Mouse (Mus musculus) testis, postnatal 14 days (tissue): ENCODE measurements around the gene Gtpbp8.

Source experiments
- DNase-seq: peaks from one replicate; pipeline ENCODE4 v3.0.0; 2021; ENCODE audit warnings: low spot score

Gene Gtpbp8

GRCm38 (mm10) chr16:44745866-44746562 is at the start of gene Gtpbp8:
TSS of gene Gtpbp8 (minus strand) at chr16:44746363.
- peak; percentile 90 for DNase-seq

- DNase-seq = no peak
These were observed 48.3 kb upstream of the Gtpbp8 start for GRCm38 (mm10) chr16:44794416-44794815.

DNA sequence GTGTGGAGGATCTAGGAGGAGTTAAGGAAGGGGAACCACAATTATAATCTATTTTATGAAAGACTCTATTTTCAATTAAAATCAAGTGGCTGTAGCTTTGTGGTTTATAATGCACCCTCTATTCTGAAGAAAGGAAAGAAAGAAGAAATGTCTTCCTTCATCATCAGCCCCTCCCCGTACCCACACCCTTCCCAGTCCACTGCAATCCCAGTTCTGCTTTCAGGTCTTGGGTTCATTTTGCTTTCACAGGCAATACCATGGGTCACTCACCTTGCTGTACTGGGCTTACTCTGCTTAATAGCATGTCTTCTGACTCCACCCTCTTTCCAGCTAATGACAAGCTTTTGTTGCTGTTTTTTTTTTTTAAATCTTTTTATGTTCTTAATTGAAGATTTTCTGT is 40.8 kb upstream of the Gtpbp8 start:
- DNase-seq = no peak

GRCm38 (mm10) chr16:44780751-44781150 is 34.6 kb upstream of the Gtpbp8 start:
- no peak for DNase-seq

GRCm38 (mm10) chr16:44779494-44779893 is 33.3 kb upstream of the Gtpbp8 start:
- no peak for DNase-seq

GRCm38 (mm10) chr16:44778538-44779147 is 32.5 kb upstream of the Gtpbp8 start:
- DNase-seq = no peak

- DNase-seq = no peak
These were observed 28.0 kb upstream of the Gtpbp8 start for GRCm38 (mm10) chr16:44774201-44774600.

- DNase-seq = no peak
These were observed 27.5 kb upstream of the Gtpbp8 start for GRCm38 (mm10) chr16:44773673-44774072.

DNA sequence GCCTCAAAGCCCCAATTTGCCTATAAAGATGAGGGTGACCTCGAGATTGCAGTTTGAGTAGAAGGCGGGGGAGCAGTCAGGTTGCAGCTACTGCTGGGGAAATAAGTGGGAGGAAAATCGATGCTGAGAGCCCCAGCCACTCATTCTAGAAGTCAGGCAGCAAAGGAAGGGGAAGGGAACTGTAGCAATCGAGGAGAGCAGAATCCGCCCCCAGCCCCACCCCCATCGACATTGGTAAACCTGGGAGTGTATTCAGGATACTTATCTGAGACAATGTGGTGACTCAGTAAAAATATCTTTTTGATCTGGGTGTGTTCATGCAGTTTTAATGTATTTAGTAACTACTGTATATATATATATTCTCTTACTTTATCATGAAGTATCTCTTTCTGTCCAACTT is 26.4 kb upstream of the Gtpbp8 start:
- no peak for DNase-seq

GRCm38 (mm10) chr16:44767967-44768366 is 21.8 kb upstream of the Gtpbp8 start:
- no peak for DNase-seq

DNA sequence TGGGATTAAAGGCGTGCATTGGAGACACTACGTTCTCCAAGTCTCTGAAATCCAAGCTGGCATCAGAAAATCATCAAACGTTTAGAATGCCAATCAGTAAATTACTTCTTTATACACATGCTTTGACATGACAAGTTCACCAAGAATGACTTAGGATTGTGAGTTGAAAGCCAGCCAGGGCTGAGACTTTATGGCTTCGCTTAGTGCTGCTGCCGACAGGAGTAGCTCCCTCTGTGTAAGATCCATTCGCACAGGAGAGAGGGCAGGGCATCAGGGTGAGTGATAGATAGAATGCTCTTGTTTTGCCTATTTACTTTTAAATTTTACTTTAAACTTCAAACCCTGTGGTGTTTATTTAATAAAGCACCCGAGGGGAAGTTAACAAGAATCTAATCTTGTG is 21.3 kb upstream of the Gtpbp8 start:
- no peak for DNase-seq

GRCm38 (mm10) chr16:44766320-44766892 is 20.2 kb upstream of the Gtpbp8 start:
- no peak for DNase-seq

- DNase-seq = no peak
These were observed 19.6 kb upstream of the Gtpbp8 start, which contains the start of gene Cd200r1 for GRCm38 (mm10) chr16:44765555-44766319. TSS of gene Cd200r1 (plus strand) at chr16:44765736.

GRCm38 (mm10) chr16:44761811-44762210 is 15.6 kb upstream of the Gtpbp8 start:
- no peak for DNase-seq

DNA sequence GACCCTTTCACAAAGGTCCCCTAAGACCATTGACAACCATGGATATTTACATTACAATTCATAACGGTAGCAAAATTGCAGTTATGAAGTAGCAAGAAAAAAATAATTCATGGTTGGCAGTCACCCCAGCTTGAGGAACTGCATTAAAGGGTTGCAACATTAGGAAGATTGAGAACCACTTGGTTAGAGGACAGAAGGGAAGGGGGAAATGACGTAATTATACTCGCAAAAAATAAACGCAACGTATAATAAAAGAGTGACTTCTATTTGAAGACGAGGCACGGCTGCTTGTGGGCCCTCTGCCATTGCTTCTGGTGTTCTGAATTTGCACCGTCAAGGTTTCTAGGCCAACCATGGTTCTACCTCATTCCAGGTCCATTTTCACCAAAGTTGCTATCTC is 11.5 kb upstream of the Gtpbp8 start:
- DNase-seq = no peak

- DNase-seq = no peak
These were observed 1.8 kb upstream of the Gtpbp8 start for GRCm38 (mm10) chr16:44748007-44748406.

DNA sequence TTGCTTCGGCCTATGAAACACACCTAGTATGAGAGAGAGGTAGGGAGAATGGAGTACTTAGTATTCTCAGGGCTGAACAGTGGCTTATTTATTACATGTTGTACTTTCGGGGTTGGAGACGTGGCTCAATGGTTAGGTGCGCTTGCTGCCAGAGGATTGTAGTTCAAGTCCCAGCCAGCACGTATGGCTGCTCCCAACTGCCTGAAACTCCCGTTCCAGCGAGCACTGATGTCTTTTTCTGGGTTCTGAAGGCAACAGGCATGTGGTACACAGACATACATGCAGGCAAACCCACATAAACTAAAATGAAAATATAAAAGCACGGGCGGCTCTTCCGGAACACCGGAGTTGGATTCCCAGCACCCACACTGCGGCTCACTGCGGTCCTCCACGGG is 695 bp downstream of the Gtpbp8 start:
- peak; percentile 21 for DNase-seq

GRCm38 (mm10) chr16:44742753-44743152 is 3.4 kb downstream of the Gtpbp8 start:
- DNase-seq = no peak

GRCm38 (mm10) chr16:44736118-44736517 is 10.0 kb downstream of the Gtpbp8 start:
- no peak for DNase-seq

GRCm38 (mm10) chr16:44735676-44736075 is 10.5 kb downstream of the Gtpbp8 start:
- DNase-seq = no peak

DNA sequence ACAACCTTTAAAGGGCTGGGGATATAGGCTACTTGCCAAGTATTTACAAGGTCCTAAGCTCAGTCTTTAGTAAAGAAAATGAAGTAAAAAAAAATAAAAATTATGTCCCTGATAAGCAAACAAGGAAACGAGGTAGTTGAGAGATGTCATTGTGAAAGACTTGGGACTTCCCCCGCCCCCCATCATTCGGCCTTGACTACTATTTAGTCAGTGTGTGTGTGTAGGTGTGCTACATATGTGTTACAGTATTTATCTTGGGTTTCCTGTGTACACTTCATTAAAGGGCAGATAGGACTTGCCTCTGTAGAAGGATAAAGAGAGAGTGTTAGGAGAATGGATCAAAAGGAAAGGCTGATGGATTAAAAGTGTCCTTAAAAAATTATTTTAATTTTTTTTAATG is 12.1 kb downstream of the Gtpbp8 start:
- no peak for DNase-seq

DNA sequence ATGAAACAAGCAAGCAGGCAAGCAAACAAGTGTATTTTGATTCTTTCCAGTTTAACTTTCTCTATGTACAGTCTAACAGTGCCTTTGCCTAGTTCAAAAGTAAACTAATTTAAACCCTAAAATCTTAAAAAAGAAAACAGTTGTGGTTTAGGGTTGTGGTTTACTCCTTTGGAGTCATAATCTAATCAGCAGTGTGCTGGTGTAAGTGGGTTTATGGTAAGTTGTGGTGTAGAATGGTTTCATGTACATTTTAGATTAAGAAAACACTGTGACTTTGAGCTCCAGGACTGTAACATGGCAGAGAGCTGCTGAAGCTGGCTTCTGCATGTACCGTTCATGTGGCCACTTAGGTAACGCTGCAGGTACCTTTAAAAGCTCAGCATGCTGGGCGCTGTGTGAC is 18.6 kb downstream of the Gtpbp8 start:
- no peak for DNase-seq
